Mouse (Mus musculus) gastrocnemius, adult 2 months (tissue): ENCODE measurements around the gene Wfdc1. TPM values are rescaled to one million over a fixed set of nuclear protein-coding genes. Genes with fewer than 3 reads are reported as not detected.

ENCODE experiments used
- DNase-seq: peaks from one replicate; pipeline ENCODE4 v3.0.0; 2022
- H3K27ac ChIP-seq: fragments of 200-600 bp; 2 replicates; pipeline ENCODE4 v1.8.1; 2022; ENCODE audit warnings: mild to moderate bottlenecking
- H3K4me3 ChIP-seq: fragments of 200-600 bp; 2 replicates; pipeline ENCODE4 v1.8.1; 2022; ENCODE audit warnings: mild to moderate bottlenecking, moderate library complexity
- CTCF ChIP-seq: fragments of 200-600 bp; IDR thresholded peaks from 2 replicates; pipeline ENCODE4 v1.8.1; 2022; ENCODE audit warnings: antibody characterized with exemption, mild to moderate bottlenecking, moderate library complexity
- intact Hi-C: fragments of 180-260 bp; cut with DNase I; formaldehyde crosslinking; loops from one replicate; pipeline ENCODE4 v1.15.1; 2025
- total RNA-seq, 2 experiments: library from RNA; stranded (reverse); gene quantifications; 2 replicates each; pipeline ENCODE4 v1.2.3; 2021

Gene Wfdc1
- total RNA-seq, 2 experiments from 2014 or later = 96.5 to 98.7 TPM

DNA sequence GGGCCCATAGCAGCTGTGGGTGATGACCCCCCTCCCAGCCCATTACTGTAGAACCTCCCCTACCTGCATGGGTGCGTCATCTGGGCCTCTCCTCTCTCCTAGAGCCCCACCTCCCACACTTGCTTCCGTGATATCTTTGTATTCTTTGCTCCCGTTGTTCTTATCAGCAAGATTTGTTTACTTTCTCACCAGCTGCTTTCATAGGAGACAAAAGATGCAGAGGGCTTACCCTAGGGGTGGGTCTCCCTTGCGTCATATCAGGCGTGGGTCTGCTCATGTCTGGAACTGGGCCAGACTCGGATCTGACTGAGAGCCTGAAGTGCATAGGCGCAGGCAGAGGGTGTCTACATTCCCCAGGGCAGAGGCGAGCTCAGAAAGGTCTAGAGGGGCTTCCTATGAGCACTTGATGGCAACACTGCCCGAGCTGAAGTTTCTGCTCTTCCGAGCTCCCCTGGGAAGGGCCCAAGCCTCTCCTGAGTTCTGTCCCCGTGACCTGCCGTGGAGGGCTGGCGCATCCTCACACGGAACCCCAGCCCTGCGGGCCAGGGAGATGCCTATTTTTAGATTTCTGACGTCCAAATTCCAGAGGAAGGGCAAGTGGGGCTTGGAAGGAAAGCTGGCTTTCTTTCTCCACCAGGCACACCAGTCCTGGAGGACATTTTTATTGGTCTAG, 4.4 kb downstream of the Wfdc1 start:
- Histone ChIP-seq H3K4me3 (peak overlapping the region; percentile 78), H3K27ac (peak overlapping the region; percentile 97)
- intact Hi-C loops = loop anchor here (10.0 kb wide), 1 partner anchor 116 kb away; the partner anchor contains the start of gene Mbtps1
- no peak for TF ChIP-seq CTCF
- DNase-seq = peak; percentile 89

GRCm38 (mm10) chr8:119673976-119674555, 7.9 kb downstream of the Wfdc1 start:
- no peak for DNase-seq
- H3K4me3 ChIP-seq = no peak overlapping the region
- intact Hi-C loops = loop anchor here (10.0 kb wide), 1 partner anchor 119 kb away; the partner anchor contains the start of gene Mbtps1
- TF ChIP-seq CTCF = peak; percentile 27; the same call in 1 of the 2 replicates
- H3K27ac ChIP-seq = peak overlapping the region; percentile 51; the same call in 1 of the 2 replicates

DNA sequence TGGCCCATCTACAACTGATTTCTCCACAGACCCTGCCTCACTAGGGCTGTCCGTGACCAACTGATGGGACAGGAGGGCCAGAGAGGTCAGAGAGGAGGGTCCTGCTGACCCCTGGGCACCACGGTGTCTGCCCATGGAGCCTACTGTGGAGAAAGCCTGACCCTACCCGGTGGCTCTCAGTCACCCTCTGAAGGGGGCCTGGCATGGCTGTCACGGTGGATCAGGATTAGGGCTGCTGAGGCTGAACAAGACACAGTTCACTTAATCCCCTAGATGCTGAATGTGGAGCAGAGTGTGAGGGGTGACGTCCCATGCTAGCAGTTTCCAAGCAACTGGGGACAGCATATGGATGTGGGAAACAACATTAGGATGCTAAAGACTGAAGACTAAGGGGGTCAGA, 9.3 kb downstream of the Wfdc1 start:
- no peak for TF ChIP-seq CTCF
- intact Hi-C loops = loop anchor here (5.0 to 10.0 kb wide), 2 partner anchors 121 to 233 kb away; partner anchors contain the start of gene Mbtps1
- H3K27ac ChIP-seq = peak overlapping the region; percentile 65
- no peak overlapping the region for H3K4me3 ChIP-seq
- DNase-seq = no peak

DNA sequence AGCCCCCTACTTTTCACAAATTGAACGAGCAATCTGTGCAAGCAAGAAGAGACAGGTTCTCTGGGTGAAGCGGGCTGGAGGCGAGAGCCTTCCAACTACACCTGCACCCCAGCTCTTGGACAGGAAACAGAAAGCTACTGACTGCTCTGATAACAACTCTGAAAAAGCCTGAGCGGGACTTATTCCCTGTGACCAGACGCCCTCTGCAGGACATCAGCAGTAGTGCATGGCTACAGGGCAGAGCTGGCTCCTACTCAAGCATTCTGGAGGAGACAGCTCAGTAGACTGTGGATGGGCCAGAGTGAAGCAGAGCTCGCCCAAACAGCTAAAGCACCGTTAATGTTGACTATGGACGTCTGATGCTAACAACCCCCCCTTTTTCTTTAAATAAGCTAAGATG, 10.2 kb downstream of the Wfdc1 start:
- Histone ChIP-seq H3K4me3 (no peak overlapping the region), H3K27ac (peak overlapping the region; percentile 59)
- intact Hi-C loops = loop anchor here (1.0 to 10.0 kb wide), 3 partner anchors 20 to 234 kb away; partner anchors contain the start of gene Mbtps1
- peak; percentile 92 for DNase-seq
- peak; percentile 99; the same call in 1 of the 2 replicates for TF ChIP-seq CTCF

- peak; percentile 67 for TF ChIP-seq CTCF
- intact Hi-C loops = loop anchor here (5.0 to 10.0 kb wide), 2 partner anchors 123 to 236 kb away; partner anchors contain the start of gene Mbtps1
- Histone ChIP-seq H3K27ac (peak overlapping the region; percentile 56), H3K4me3 (peak overlapping the region; percentile 37)
- DNase-seq = peak; percentile 46
Measured at GRCm38 (mm10) chr8:119678138-119678843, 12.1 kb downstream of the Wfdc1 start.

DNA sequence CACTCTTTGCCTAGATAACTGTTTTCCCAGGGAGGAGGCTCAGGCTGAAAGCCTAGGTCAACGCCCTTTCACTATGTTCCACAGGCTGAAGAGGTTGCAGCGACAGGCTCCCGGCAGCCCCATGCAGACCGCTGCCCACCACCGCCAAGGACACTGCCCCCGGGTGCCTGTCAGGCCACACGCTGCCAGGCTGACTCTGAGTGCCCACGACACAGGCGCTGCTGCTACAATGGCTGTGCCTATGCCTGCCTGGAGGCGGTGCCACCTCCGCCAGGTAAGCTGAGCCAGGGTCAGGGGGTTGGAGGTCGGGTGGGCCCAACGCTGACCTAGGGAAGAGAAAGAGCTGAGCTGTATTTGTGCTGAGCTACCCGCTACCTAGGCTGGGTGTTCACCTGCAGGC, 13.0 kb downstream of the Wfdc1 start:
- no peak for DNase-seq
- H3K4me3 ChIP-seq = no peak overlapping the region
- H3K27ac ChIP-seq = no peak overlapping the region
- intact Hi-C loops = loop anchor here (5.0 to 10.0 kb wide), 2 partner anchors 124 to 237 kb away; partner anchors contain the start of gene Mbtps1
- no peak for TF ChIP-seq CTCF

DNA sequence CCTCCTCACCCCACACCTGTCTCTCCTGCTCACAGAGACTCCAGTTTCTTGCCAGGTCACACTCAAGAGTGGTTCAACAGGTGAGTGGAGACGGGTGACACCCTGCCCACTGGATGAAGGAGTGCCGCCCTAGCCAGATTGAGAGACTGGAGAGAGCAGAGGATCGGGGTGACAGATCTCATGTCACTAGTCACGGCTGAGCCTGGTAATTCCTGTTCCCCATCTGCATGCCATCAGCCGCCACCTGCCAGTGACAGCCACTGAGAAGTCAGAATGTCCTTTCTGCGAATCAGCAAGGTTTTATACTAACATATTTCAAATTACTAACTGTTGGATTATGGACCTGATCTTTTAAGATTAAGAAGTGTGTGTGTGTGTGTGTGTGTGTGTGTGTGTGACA, 24.4 kb downstream of the Wfdc1 start:
- intact Hi-C loops = loop anchor here (10.0 kb wide), 1 partner anchor 234 kb away; no protein-coding TSS in a partner anchor
- no peak for DNase-seq
- no peak for TF ChIP-seq CTCF
- Histone ChIP-seq H3K4me3 (no peak overlapping the region), H3K27ac (no peak overlapping the region)

GRCm38 (mm10) chr8:119691989-119692388, 25.8 kb downstream of the Wfdc1 start:
- no peak overlapping the region for H3K4me3 ChIP-seq
- TF ChIP-seq CTCF = no peak
- no peak for DNase-seq
- intact Hi-C loops = loop anchor here (10.0 kb wide), 1 partner anchor 233 kb away; no protein-coding TSS in a partner anchor
- no peak overlapping the region for H3K27ac ChIP-seq

DNA sequence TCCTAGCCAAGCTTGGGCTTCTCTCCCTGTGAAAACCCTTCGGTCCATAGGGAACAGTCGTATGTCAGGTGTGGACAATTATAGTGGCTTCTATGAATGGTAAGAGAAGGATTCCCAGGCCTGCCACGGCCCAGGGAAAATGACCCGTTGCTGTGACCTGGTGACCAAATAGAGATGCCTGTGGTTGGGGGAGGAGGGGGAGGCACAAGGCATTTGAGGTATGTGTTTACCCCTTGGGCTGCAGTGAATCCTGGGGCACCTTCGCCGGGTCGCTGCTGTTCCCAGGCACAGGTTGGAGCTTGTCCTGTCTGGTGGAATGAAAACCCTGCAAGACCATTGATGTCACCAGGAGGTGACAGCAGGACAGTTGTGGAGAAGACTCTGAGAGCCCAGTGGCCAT, 28.5 kb downstream of the Wfdc1 start:
- Histone ChIP-seq H3K4me3 (no peak overlapping the region), H3K27ac (no peak overlapping the region)
- no peak for DNase-seq
- intact Hi-C loops = loop anchor here (5.0 to 10.0 kb wide), 2 partner anchors 48 to 230 kb away; no protein-coding TSS in a partner anchor
- no peak for TF ChIP-seq CTCF

GRCm38 (mm10) chr8:119697163-119697562, 31.0 kb downstream of the Wfdc1 start:
- Histone ChIP-seq H3K4me3 (no peak overlapping the region), H3K27ac (no peak overlapping the region)
- no peak for DNase-seq
- TF ChIP-seq CTCF = no peak
- intact Hi-C loops = loop anchor here (5.0 to 10.0 kb wide), 2 partner anchors 45 to 228 kb away; no protein-coding TSS in a partner anchor

- intact Hi-C loops = loop anchor here (1.0 to 10.0 kb wide), 4 partner anchors 43 to 226 kb away; no protein-coding TSS in a partner anchor
- H3K4me3 ChIP-seq = peak overlapping the region; percentile 65
- peak; percentile 74 for DNase-seq
Measured at GRCm38 (mm10) chr8:119698960-119699359, 32.8 kb downstream of the Wfdc1 start.

DNA sequence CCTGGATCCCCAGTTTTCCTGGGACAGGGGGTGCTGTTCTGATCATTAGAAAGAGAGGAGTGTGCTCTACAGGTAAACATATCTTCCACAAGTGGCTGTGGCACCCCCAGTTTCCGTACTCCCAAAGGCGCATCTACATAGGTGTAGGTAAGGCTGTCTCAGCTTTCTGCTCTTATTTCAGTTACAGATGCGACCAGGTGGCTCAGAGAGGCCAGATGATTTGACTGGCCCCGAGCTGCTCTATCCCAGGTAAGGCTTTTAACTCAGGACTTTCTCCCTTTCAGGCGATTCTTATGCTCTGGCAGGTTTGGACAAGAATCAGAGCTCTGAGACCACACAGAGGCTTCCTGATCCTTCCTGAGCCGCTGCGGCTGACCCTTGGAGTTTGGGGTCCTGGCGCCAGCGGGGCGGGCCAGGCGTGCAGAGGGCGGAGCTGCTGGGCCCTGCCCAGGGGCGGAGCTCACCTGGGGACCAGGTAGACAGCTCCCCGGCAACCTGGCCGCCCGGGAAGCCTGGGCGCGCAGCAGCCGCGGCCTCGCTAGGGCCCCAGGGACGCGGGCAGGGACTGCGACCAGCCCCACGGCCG, 33.5 kb downstream of the Wfdc1 start, which contains the start of gene Atp2c2:
Gene Atp2c2, plus strand, starts transcription at position 461 of the 586 bp plus-strand sequence.
- no peak for DNase-seq
- no peak for TF ChIP-seq CTCF
- peak within 1 kb of the TSS; percentile 65 for H3K4me3 ChIP-seq
- intact Hi-C loops = loop anchor here (1.0 to 10.0 kb wide), 4 partner anchors 43 to 225 kb away; no protein-coding TSS in a partner anchor
- H3K27ac ChIP-seq = no peak within 1 kb of the TSS

More at GRCm38 (mm10) chr8:119698960-119699359, 32.8 kb downstream of the Wfdc1 start:
- TF ChIP-seq CTCF = peak; percentile 86
- no peak overlapping the region for H3K27ac ChIP-seq
